Mouse (Mus musculus) brain, embryonic 14.5 days (tissue): ENCODE results near the gene Tbx21. TPM values are rescaled to one million over a fixed set of nuclear protein-coding genes. Genes with fewer than 3 reads are reported as not detected.

ENCODE experiments used
- DNase-seq: peaks from one replicate; pipeline ENCODE4 v3.0.0-alpha.2; 2011; ENCODE audit warnings: low read depth
- CTCF ChIP-seq: fragments of 200-500 bp; IDR thresholded peaks from 2 replicates; pipeline ENCODE4 v1.5.1; 2012; ENCODE audit warnings: inconsistent platforms, mild to moderate bottlenecking, moderate library complexity, borderline replicate concordance; ENCODE audit not compliant: insufficient read depth, insufficient read length; ENCODE audit errors: extremely low read depth
- POLR2A ChIP-seq: fragments of 200-500 bp; IDR thresholded peaks from 2 replicates; pipeline ENCODE4 v1.6.1; 2012; ENCODE audit warnings: mild to moderate bottlenecking, inconsistent platforms, borderline replicate concordance; ENCODE audit not compliant: poor library complexity, insufficient read depth, insufficient read length, severe bottlenecking; ENCODE audit errors: extremely low read depth
- polyA plus RNA-seq: library from polyadenylated mRNA; depleted of rRNA; stranded (reverse); fragments of >200 nt; gene quantifications from 2 replicates; pipeline ENCODE4 v1.2.3, GENCODE M21; 2012; rRNA removed

The Tbx21 gene
- 0.12 and 0.21 TPM in 2 replicates for polyA plus RNA-seq

GRCm38 (mm10) chr11:97114671-97115601 is at the start of gene Tbx21:
Gene Tbx21, minus strand, starts transcription at chr11:97115331.
- no peak for DNase-seq
- TF ChIP-seq POLR2A: no peak
- TF ChIP-seq CTCF: no peak

- DNase-seq: peak; percentile 19
- TF ChIP-seq CTCF (no peak), POLR2A (no peak)
These were observed 45.2 kb upstream of the Tbx21 start for GRCm38 (mm10) chr11:97160341-97160740.

GRCm38 (mm10) chr11:97156999-97157398 is 41.9 kb upstream of the Tbx21 start:
- DNase-seq: no peak
- no peak for TF ChIP-seq CTCF
- TF ChIP-seq POLR2A: no peak

GRCm38 (mm10) chr11:97152662-97153287 is 37.6 kb upstream of the Tbx21 start:
- peak; percentile 33; the same call in 1 of the 2 replicates for TF ChIP-seq CTCF
- no peak for TF ChIP-seq POLR2A
- peak; percentile 22 for DNase-seq

GRCm38 (mm10) chr11:97152023-97152426 is 36.9 kb upstream of the Tbx21 start:
- DNase-seq: peak; percentile 40
- TF ChIP-seq POLR2A (no peak), CTCF (no peak)

- peak; percentile 65 for DNase-seq
- TF ChIP-seq CTCF (no peak), POLR2A (0 out of 2 replicates have a peak, but pooled peaks have one; percentile 0)
These were observed 36.2 kb upstream of the Tbx21 start, which contains the start of gene Tbkbp1 for GRCm38 (mm10) chr11:97151343-97151801. Gene Tbkbp1, minus strand, starts transcription at chr11:97151495.

GRCm38 (mm10) chr11:97150411-97151330 is 35.5 kb upstream of the Tbx21 start:
- TF ChIP-seq CTCF (no peak), POLR2A (peak; percentile 75)
- peak; percentile 89 for DNase-seq

GRCm38 (mm10) chr11:97149995-97150410 is 34.9 kb upstream of the Tbx21 start:
- TF ChIP-seq CTCF (no peak), POLR2A (no peak)
- DNase-seq: peak; percentile 72

GRCm38 (mm10) chr11:97149026-97149425 is 33.9 kb upstream of the Tbx21 start:
- TF ChIP-seq CTCF (no peak), POLR2A (no peak)
- DNase-seq: no peak

- TF ChIP-seq POLR2A: no peak
- no peak for TF ChIP-seq CTCF
- DNase-seq: no peak
These were observed 33.5 kb upstream of the Tbx21 start for GRCm38 (mm10) chr11:97148591-97148990.
